Mouse (Mus musculus): ENCODE measurements around the gene Ccdc47.

DNA sequence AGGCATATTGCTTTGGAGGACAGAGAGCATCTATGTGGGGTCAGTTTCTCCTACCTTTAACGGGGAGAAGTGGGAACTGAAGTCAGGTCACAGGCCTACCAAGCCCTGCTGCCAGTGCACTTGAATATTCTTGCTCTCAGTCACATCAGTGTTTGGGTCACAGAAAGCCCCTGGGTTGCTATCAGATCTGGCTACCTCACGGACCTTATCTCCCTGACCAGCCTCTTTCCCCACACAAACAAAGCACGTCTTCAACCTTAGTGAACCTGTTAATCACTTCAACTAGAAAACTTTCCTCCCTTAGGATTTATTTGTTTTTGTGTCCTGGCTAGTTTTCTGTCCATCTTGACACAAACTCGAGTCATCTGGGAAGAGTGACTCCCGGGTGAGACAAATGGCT is 39.8 kb downstream of the Ccdc47 start:
- TF ChIP-seq CTCF (conservative IDR thresholded peaks at IDR 0.05; ENCODE audit: low read length) = no peak
- no peak for TF ChIP-seq POU5F1 (IDR thresholded peaks at IDR 0.05; ENCODE audit: borderline replicate concordance, low read length)
